Mouse (Mus musculus): ENCODE results near the gene Fmnl2.

GRCm38 (mm10) chr2:53057291-53057690 is 199.6 kb downstream of the Fmnl2 start:
- TF ChIP-seq CTCF (IDR thresholded peaks at IDR 0.05; ENCODE audit: low read depth, low read length), result no peak
- no peak for TF ChIP-seq POLR2A (IDR thresholded peaks at IDR 0.05; ENCODE audit: extremely low read depth, insufficient read depth, low read length)

All from liver, adult 2 months (tissue).